Mouse (Mus musculus): Measurements from ENCODE around the gene Chst8.

The Chst8 gene

GRCm38 (mm10) chr7:34662227-34662626 lies 150.3 kb downstream of the Chst8 start:
- Histone ChIP-seq H3K27me3 (ENCODE audit: control insufficient read depth, insufficient read depth, low read length, poor library complexity, severe bottlenecking) (no peaks in the 10 kb centered on the region), H3K36me3 (ENCODE audit: control insufficient read depth, insufficient read depth, low read length, poor library complexity, severe bottlenecking) (no peaks in the 10 kb centered on the region)
- no peak for DNase-seq (ENCODE audit: low read depth, low spot score)

- no peak for DNase-seq (ENCODE audit: low read depth, low spot score)
- H3K27me3 ChIP-seq (ENCODE audit: control insufficient read depth, insufficient read depth, low read length, poor library complexity, severe bottlenecking): no peaks in the 10 kb centered on the region
- H3K36me3 ChIP-seq (ENCODE audit: control insufficient read depth, insufficient read depth, low read length, poor library complexity, severe bottlenecking): no peaks in the 10 kb centered on the region
Observed at GRCm38 (mm10) chr7:34659386-34660085, 153.0 kb downstream of the Chst8 start.

- no peaks in the 10 kb centered on the region for H3K36me3 ChIP-seq (ENCODE audit: control insufficient read depth, insufficient read depth, low read length, poor library complexity, severe bottlenecking)
- H3K27me3 ChIP-seq (ENCODE audit: control insufficient read depth, insufficient read depth, low read length, poor library complexity, severe bottlenecking): no peaks in the 10 kb centered on the region
- DNase-seq (ENCODE audit: low read depth, low spot score): no peak
Observed at GRCm38 (mm10) chr7:34656632-34657031, 155.9 kb downstream of the Chst8 start, which contains the start of gene Kctd15. Gene Kctd15, minus strand, starts transcription at chr7:34656732.

- H3K36me3 ChIP-seq (ENCODE audit: control insufficient read depth, insufficient read depth, low read length, poor library complexity, severe bottlenecking): no peaks in the 10 kb centered on the region
- DNase-seq (ENCODE audit: low read depth, low spot score): peak; percentile 23
Observed at GRCm38 (mm10) chr7:34655086-34655839, 157.2 kb downstream of the Chst8 start.

GRCm38 (mm10) chr7:34654441-34655085 lies 157.9 kb downstream of the Chst8 start:
- DNase-seq (ENCODE audit: low read depth, low spot score): no peak
- Histone ChIP-seq H3K27me3 (ENCODE audit: control insufficient read depth, insufficient read depth, low read length, poor library complexity, severe bottlenecking) (peaks cover 2% of the 10 kb centered on the region; the same call in 1 of the 2 replicates), H3K36me3 (ENCODE audit: control insufficient read depth, insufficient read depth, low read length, poor library complexity, severe bottlenecking) (no peaks in the 10 kb centered on the region)

More at GRCm38 (mm10) chr7:34655086-34655839, 157.2 kb downstream of the Chst8 start:
- peaks cover 2% of the 10 kb centered on the region; the same call in 1 of the 2 replicates for H3K27me3 ChIP-seq (ENCODE audit: control insufficient read depth, insufficient read depth, low read length, poor library complexity, severe bottlenecking)

- no peak for DNase-seq (ENCODE audit: low read depth, low spot score)
- Histone ChIP-seq H3K27me3 (ENCODE audit: control insufficient read depth, insufficient read depth, low read length, poor library complexity, severe bottlenecking) (peaks cover 2% of the 10 kb centered on the region; the same call in 1 of the 2 replicates), H3K36me3 (ENCODE audit: control insufficient read depth, insufficient read depth, low read length, poor library complexity, severe bottlenecking) (no peaks in the 10 kb centered on the region)
Observed at GRCm38 (mm10) chr7:34653731-34654440, 158.6 kb downstream of the Chst8 start.

- Histone ChIP-seq H3K36me3 (ENCODE audit: control insufficient read depth, insufficient read depth, low read length, poor library complexity, severe bottlenecking) (no peaks in the 10 kb centered on the region), H3K27me3 (ENCODE audit: control insufficient read depth, insufficient read depth, low read length, poor library complexity, severe bottlenecking) (peaks cover 2% of the 10 kb centered on the region; the same call in 1 of the 2 replicates)
- no peak for DNase-seq (ENCODE audit: low read depth, low spot score)
Observed at GRCm38 (mm10) chr7:34652751-34653502, 159.6 kb downstream of the Chst8 start.

GRCm38 (mm10) chr7:34651381-34651780 lies 161.1 kb downstream of the Chst8 start:
- DNase-seq (ENCODE audit: low read depth, low spot score): no peak
- peaks cover 2% of the 10 kb centered on the region; the same call in 1 of the 2 replicates for H3K27me3 ChIP-seq (ENCODE audit: control insufficient read depth, insufficient read depth, low read length, poor library complexity, severe bottlenecking)
- no peaks in the 10 kb centered on the region for H3K36me3 ChIP-seq (ENCODE audit: control insufficient read depth, insufficient read depth, low read length, poor library complexity, severe bottlenecking)

GRCm38 (mm10) chr7:34647052-34647451 lies 165.5 kb downstream of the Chst8 start:
- Histone ChIP-seq H3K27me3 (ENCODE audit: control insufficient read depth, insufficient read depth, low read length, poor library complexity, severe bottlenecking) (peaks cover 2% of the 10 kb centered on the region; the same call in 1 of the 2 replicates), H3K36me3 (ENCODE audit: control insufficient read depth, insufficient read depth, low read length, poor library complexity, severe bottlenecking) (no peaks in the 10 kb centered on the region)
- DNase-seq (ENCODE audit: low read depth, low spot score): no peak

GRCm38 (mm10) chr7:34646144-34646795 lies 166.2 kb downstream of the Chst8 start:
- H3K36me3 ChIP-seq (ENCODE audit: control insufficient read depth, insufficient read depth, low read length, poor library complexity, severe bottlenecking): no peaks in the 10 kb centered on the region
- DNase-seq (ENCODE audit: low read depth, low spot score): no peak
- H3K27me3 ChIP-seq (ENCODE audit: control insufficient read depth, insufficient read depth, low read length, poor library complexity, severe bottlenecking): no peaks in the 10 kb centered on the region

GRCm38 (mm10) chr7:34645623-34646022 lies 166.9 kb downstream of the Chst8 start:
- Histone ChIP-seq H3K36me3 (ENCODE audit: control insufficient read depth, insufficient read depth, low read length, poor library complexity, severe bottlenecking) (no peaks in the 10 kb centered on the region), H3K27me3 (ENCODE audit: control insufficient read depth, insufficient read depth, low read length, poor library complexity, severe bottlenecking) (no peaks in the 10 kb centered on the region)
- DNase-seq (ENCODE audit: low read depth, low spot score): no peak

GRCm38 (mm10) chr7:34644591-34644990 lies 167.9 kb downstream of the Chst8 start:
- H3K27me3 ChIP-seq (ENCODE audit: control insufficient read depth, insufficient read depth, low read length, poor library complexity, severe bottlenecking): no peaks in the 10 kb centered on the region
- DNase-seq (ENCODE audit: low read depth, low spot score): no peak
- H3K36me3 ChIP-seq (ENCODE audit: control insufficient read depth, insufficient read depth, low read length, poor library complexity, severe bottlenecking): no peaks in the 10 kb centered on the region

GRCm38 (mm10) chr7:34643329-34643728 lies 169.2 kb downstream of the Chst8 start:
- H3K36me3 ChIP-seq (ENCODE audit: control insufficient read depth, insufficient read depth, low read length, poor library complexity, severe bottlenecking): no peaks in the 10 kb centered on the region
- DNase-seq (ENCODE audit: low read depth, low spot score): no peak
- H3K27me3 ChIP-seq (ENCODE audit: control insufficient read depth, insufficient read depth, low read length, poor library complexity, severe bottlenecking): no peaks in the 10 kb centered on the region
